Comparison of ENCODE assay signal across 9 mouse cellular contexts in the genomic region with DNA sequence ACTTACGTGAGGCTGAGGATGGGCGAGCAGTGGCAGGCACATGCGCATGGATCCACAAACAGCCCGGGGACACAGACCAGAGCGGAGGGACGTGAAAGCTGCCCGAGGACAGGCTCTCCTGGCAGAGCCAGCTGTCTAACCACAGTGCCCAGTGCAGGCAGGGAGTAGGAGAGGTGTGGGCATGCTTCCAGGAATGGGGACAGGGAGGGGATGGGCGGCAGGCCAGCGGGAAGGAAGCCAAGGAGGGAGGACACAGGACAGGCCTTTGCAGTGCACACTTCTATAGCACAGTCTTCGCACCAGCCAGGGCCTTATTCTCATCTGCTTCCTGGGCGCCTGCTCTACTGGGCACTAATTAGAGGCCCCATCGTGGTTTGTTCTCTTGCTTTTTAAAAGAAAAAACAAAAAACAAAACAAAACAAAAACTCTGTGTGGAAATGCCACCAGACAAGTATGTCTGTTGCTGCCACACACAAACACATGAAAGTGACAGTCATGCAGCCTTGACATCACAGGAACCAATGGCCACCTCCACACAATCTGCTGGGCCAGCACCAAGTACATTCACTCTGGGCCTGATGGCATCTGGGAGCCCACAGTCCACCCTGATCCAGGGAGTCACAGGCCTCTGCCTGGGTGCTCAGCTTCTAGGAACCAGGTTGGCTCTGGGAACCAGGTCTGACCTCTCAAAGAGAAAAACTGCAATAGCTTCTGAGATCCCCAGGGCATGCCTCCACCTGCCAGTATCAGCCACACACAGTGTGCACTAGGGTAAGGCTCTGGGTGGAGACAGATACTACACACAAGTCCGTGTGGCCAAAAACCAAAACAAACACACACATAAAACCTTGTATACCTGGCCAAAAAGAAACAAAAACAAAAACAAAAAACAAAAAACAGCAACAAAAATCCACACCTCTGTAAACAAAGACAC. TPM values are rescaled to one million over a fixed set of nuclear protein-coding genes. Genes with fewer than 3 reads are reported as not detected.
A peak's percentile ranks its signal among the peaks of the same experiment; 100 is the strongest.
DNase-seq lines count a peak whose midpoint lies in the region; ATAC-seq and TF ChIP-seq lines count a peak whose summit lies in the region.
"Had no signal": no experiment of that assay in that cellular context is flagged by ENCODE, and none has a peak within 500 bp of the region (broad histone marks: within the 10 kb centered on the region; RNA-seq: fewer than 3 reads in every experiment).

No protein-coding gene starts in this region.

- DNase-seq in cerebellum, adult 9-11 months: peak; percentile 78
- peak; percentile 87 to 88 for DNase-seq in heart, adult 2 months
- peak; percentile 73 to 76 for DNase-seq in layer of hippocampus, adult 2 months (ENCODE audit: low spot score in 2 of 2)
- DNase-seq in lung, postnatal 4 days: peak; percentile 84
- DNase-seq in urinary bladder, postnatal 25 days (ENCODE audit: low spot score): peak; percentile 66

- no peaks in the 10 kb centered on the region for H3K79me2 ChIP-seq in heart, adult 2 months (replicated peaks; ENCODE audit: control insufficient read depth, insufficient read depth, low read length)

- H3K27ac ChIP-seq in heart, adult 2 months: no peak overlapping the region
- peak overlapping the region; percentile 75 for H3K27ac ChIP-seq in layer of hippocampus, adult 2 months
- H3K27ac ChIP-seq: neural tube, embryonic 12.5 days had no signal

- H3K27me3 ChIP-seq in megakaryocyte, embryonic 14.5 days (replicated peaks): peaks cover 6% of the 10 kb centered on the region
- H3K27me3 ChIP-seq in heart, adult 2 months (ENCODE audit: control insufficient read depth, insufficient read depth, low read length): no peaks in the 10 kb centered on the region
- H3K27me3 ChIP-seq: neural tube, embryonic 12.5 days had no signal

- peaks cover 77% of the 10 kb centered on the region for H3K4me1 ChIP-seq in megakaryocyte, embryonic 14.5 days
- no peaks in the 10 kb centered on the region for H3K4me1 ChIP-seq in heart, adult 2 months (ENCODE audit: control insufficient read depth, insufficient read depth, low read length)
- H3K4me1 ChIP-seq: neural tube, embryonic 12.5 days had no signal

- 0 out of 2 replicates have a peak, but pooled peaks have one; percentile 16 for TF ChIP-seq EP300 in heart, adult 2 months (IDR thresholded peaks at IDR 0.05; ENCODE audit: insufficient read depth, low read depth, low read length)

- TF ChIP-seq POLR2A in heart, adult 2 months (IDR thresholded peaks at IDR 0.05; ENCODE audit: insufficient read depth, low read depth, low read length): no peak

- ATAC-seq in megakaryocyte, adult 5-6 weeks (ENCODE audit: poor library complexity, severe bottlenecking): no peak
- ATAC-seq in granulocyte monocyte progenitor cell, adult 5-6 weeks (replicated peaks; ENCODE audit: poor library complexity, severe bottlenecking): no peak

- H3K4me3 ChIP-seq in megakaryocyte, embryonic 14.5 days (replicated peaks): peak overlapping the region; percentile 29
- no peak overlapping the region for H3K4me3 ChIP-seq in heart, adult 2 months
- H3K4me3 ChIP-seq in layer of hippocampus, adult 2 months: no peak overlapping the region
- H3K4me3 ChIP-seq: neural tube, embryonic 12.5 days had no signal

- peaks cover 87% of the 10 kb centered on the region for H3K36me3 ChIP-seq in megakaryocyte, embryonic 14.5 days (replicated peaks; ENCODE audit: low read length)
- H3K36me3 ChIP-seq in heart, adult 2 months (ENCODE audit: control insufficient read depth, insufficient read depth, low read length): no peaks in the 10 kb centered on the region

- no peak for TF ChIP-seq CTCF in heart, adult 2 months (IDR thresholded peaks at IDR 0.05)
- no peak for TF ChIP-seq CTCF in layer of hippocampus, adult 2 months (conservative IDR thresholded peaks at IDR 0.05)

- intact Hi-C loops in heart, adult 2 months (cut with DNase I): no loop called here

- 60% methylated on average over 13 of the region's 13 CpGs for WGBS in heart, adult 2 months

- H3K9ac ChIP-seq in heart, adult 2 months (ENCODE audit: low read depth, low read length): no peak overlapping the region
- H3K9ac ChIP-seq: neural tube, embryonic 12.5 days had no signal

- H3K9me3 ChIP-seq in megakaryocyte, embryonic 14.5 days: no peaks in the 10 kb centered on the region; the same call in 1 of the 2 replicates
- H3K9me3 ChIP-seq: neural tube, embryonic 12.5 days had no signal

RNA-seq across cellular contexts. Expression of a gene that starts 20.9 kb away (rescaled TPM):
- polyA plus RNA-seq in megakaryocyte, embryonic 14.5 days (2012; ENCODE audit: insufficient read depth, low replicate concordance): 83.6 and 311 TPM in 2 replicates
- 0.04 and 0.30 TPM in 2 replicates for total RNA-seq in megakaryocyte, adult 5-6 weeks (2015)
- total RNA-seq in megakaryocyte, adult 5-6 weeks (2017): 0.22 and 1.3 TPM in 2 replicates
- total RNA-seq in heart, adult 2 months (2021): 10 to 100 TPM; 26.9 to 32.9 TPM
- 33.9 and 41.1 TPM in 2 replicates for polyA plus RNA-seq in heart, adult 2 months (2012; rRNA removed)
- total RNA-seq in layer of hippocampus, adult 2 months (2021): 100 to 1,000 TPM; 179 to 181 TPM
- total RNA-seq in granulocyte monocyte progenitor cell, adult 5-6 weeks (2014; fragmentation: Nextera tagmentation): 1.5 and 2.4 TPM in 2 replicates
- 2.3 and 6.8 TPM in 2 replicates for total RNA-seq in granulocyte monocyte progenitor cell, adult 5-6 weeks (2017)

Comparison
In these comparisons a context has a peak if more than half of its experiments do, and no peak if none do; other contexts are left out.
1. RNA of a gene that starts 20.9 kb away (total RNA-seq): 179 to 181 TPM in layer of hippocampus, adult 2 months; 26.9 to 32.9 TPM in heart, adult 2 months, 1.5 to 6.8 TPM in granulocyte monocyte progenitor cell, adult 5-6 weeks and 0.04 to 1.3 TPM in megakaryocyte, adult 5-6 weeks; every median in the first group is over 4 times any median in the second.
2. Peak in every context shown above with its lines, with median percentiles within 50 percentile points of each other: DNase-seq.